Mouse (Mus musculus) thymus, adult 2 months (tissue): ENCODE measurements at regions not wholly inside any gene's neighbourhood (a gene's known extent, or its start where the extent isn't known, plus 50 kb on each side); places are given as distances from the start of the nearest gene placed in this dataset.

Experiments
- DNase-seq: peaks from one replicate; pipeline ENCODE4 v3.0.0; 2021
- H3K27ac ChIP-seq: fragments of 200-500 bp; 2 replicates; pipeline ENCODE4 v1.5.1; 2012; ENCODE audit warnings: low read length, control low read depth; ENCODE audit not compliant: control insufficient read depth, insufficient read depth
- H3K27me3 ChIP-seq: fragments of 200-500 bp; 2 replicates; pipeline ENCODE4 v1.6.1; 2012; ENCODE audit warnings: mild to moderate bottlenecking, low read length, moderate library complexity, mixed read lengths; ENCODE audit not compliant: control insufficient read depth, insufficient read depth
- H3K36me3 ChIP-seq: fragments of 200-500 bp; 2 replicates; pipeline ENCODE4 v1.6.1; 2012; ENCODE audit warnings: mild to moderate bottlenecking, low read length, moderate library complexity; ENCODE audit not compliant: control insufficient read depth, insufficient read depth
- H3K4me1 ChIP-seq: fragments of 200-500 bp; replicated peaks from 2 replicates; pipeline ENCODE4 v1.6.1; 2012; ENCODE audit warnings: low read length; ENCODE audit not compliant: control insufficient read depth, insufficient read depth
- H3K4me3 ChIP-seq: fragments of 200-500 bp; 2 replicates; pipeline ENCODE4 v1.5.1; 2012; ENCODE audit warnings: mild to moderate bottlenecking, low read length, control low read depth, moderate library complexity; ENCODE audit not compliant: control insufficient read depth, insufficient read depth
- CTCF ChIP-seq: fragments of 200-500 bp; IDR thresholded peaks from 2 replicates; pipeline ENCODE4 v1.5.1; 2012; ENCODE audit warnings: mild to moderate bottlenecking, control low read depth, low read length, moderate library complexity, borderline replicate concordance; ENCODE audit not compliant: control insufficient read depth, poor library complexity, insufficient read depth; ENCODE audit errors: extremely low read depth
- POLR2A ChIP-seq: fragments of 200-500 bp; IDR thresholded peaks from 2 replicates; pipeline ENCODE4 v1.6.1; 2012; ENCODE audit warnings: mild to moderate bottlenecking, low read length, control low read depth, moderate library complexity; ENCODE audit not compliant: control insufficient read depth, poor library complexity, insufficient read depth; ENCODE audit errors: extremely low read depth
- WGBS: fragments of 180-500 bp; shearing (Covaris S2); methylation state at CpG from one replicate; pipeline ENCODE4 v1.1.7; 2018; 5-methylcytosine and 5-hydroxymethylcytosine counted together

- 46% methylated on average over 2 of the region's 2 CpGs for WGBS
- no peak for DNase-seq
- H3K4me3 ChIP-seq: no peak overlapping the region
- H3K4me1 ChIP-seq: no peaks in the 10 kb centered on the region
- no peaks in the 10 kb centered on the region for H3K27me3 ChIP-seq
- no peaks in the 10 kb centered on the region for H3K36me3 ChIP-seq
- TF ChIP-seq CTCF (no peak), POLR2A (no peak)
- H3K27ac ChIP-seq: no peak overlapping the region
These were observed 117.9 kb upstream of the Itga1 start for GRCm38 (mm10) chr13:115219701-115220100.

GRCm38 (mm10) chr13:115211285-115211684, 109.5 kb upstream of the Itga1 start:
- H3K36me3 ChIP-seq: no peaks in the 10 kb centered on the region
- 95% methylated on average over 3 of the region's 3 CpGs for WGBS
- TF ChIP-seq POLR2A: no peak
- no peak for TF ChIP-seq CTCF
- H3K4me1 ChIP-seq: no peaks in the 10 kb centered on the region
- no peaks in the 10 kb centered on the region for H3K27me3 ChIP-seq
- no peak overlapping the region for H3K4me3 ChIP-seq
- no peak overlapping the region for H3K27ac ChIP-seq
- DNase-seq: no peak

- Histone ChIP-seq H3K4me1 (no peaks in the 10 kb centered on the region), H3K27me3 (no peaks in the 10 kb centered on the region), H3K4me3 (no peak overlapping the region), H3K36me3 (no peaks in the 10 kb centered on the region), H3K27ac (no peak overlapping the region)
- DNase-seq: no peak
- 35% methylated on average over 10 of the region's 10 CpGs for WGBS
- no peak for TF ChIP-seq POLR2A
- no peak for TF ChIP-seq CTCF
These were observed 109.0 kb upstream of the Itga1 start for GRCm38 (mm10) chr13:115210643-115211208.

- DNase-seq: no peak
- TF ChIP-seq CTCF: no peak
- TF ChIP-seq POLR2A: no peak
- no peaks in the 10 kb centered on the region for H3K36me3 ChIP-seq
- H3K4me3 ChIP-seq: no peak overlapping the region
- WGBS: 40% methylated on average over 3 of the region's 3 CpGs
- H3K4me1 ChIP-seq: no peaks in the 10 kb centered on the region
- H3K27ac ChIP-seq: no peak overlapping the region
- no peaks in the 10 kb centered on the region for H3K27me3 ChIP-seq
These were observed 107.8 kb upstream of the Itga1 start for GRCm38 (mm10) chr13:115209402-115210192.

GRCm38 (mm10) chr13:115206723-115207122, 105.0 kb upstream of the Itga1 start:
- 90% methylated on average over 7 of the region's 7 CpGs for WGBS
- H3K4me3 ChIP-seq: no peak overlapping the region
- TF ChIP-seq POLR2A (no peak), CTCF (no peak)

GRCm38 (mm10) chr13:115199166-115199565, 97.4 kb upstream of the Itga1 start:
- DNase-seq: no peak

More at GRCm38 (mm10) chr13:115206723-115207122, 105.0 kb upstream of the Itga1 start:
- no peak for DNase-seq
- no peak overlapping the region for H3K27ac ChIP-seq
- H3K36me3 ChIP-seq: no peaks in the 10 kb centered on the region
- H3K4me1 ChIP-seq: no peaks in the 10 kb centered on the region
- H3K27me3 ChIP-seq: no peaks in the 10 kb centered on the region

More at GRCm38 (mm10) chr13:115199166-115199565, 97.4 kb upstream of the Itga1 start:
- H3K27me3 ChIP-seq: no peaks in the 10 kb centered on the region
- no peaks in the 10 kb centered on the region for H3K36me3 ChIP-seq
- TF ChIP-seq POLR2A (no peak), CTCF (no peak)
- no peaks in the 10 kb centered on the region for H3K4me1 ChIP-seq
- H3K27ac ChIP-seq: no peak overlapping the region
- H3K4me3 ChIP-seq: no peak overlapping the region
- 76% methylated on average over 3 of the region's 3 CpGs for WGBS
